Mouse (Mus musculus) heart, adult 11 months (tissue): ENCODE results near the gene Smyd3.

ENCODE experiments used
- DNase-seq: peaks from one replicate; pipeline ENCODE4 v3.0.0; 2022

Smyd3 gene

GRCm38 (mm10) chr1:179009911-179010310 is 507.9 kb downstream of the Smyd3 start:
- peak; percentile 78 for DNase-seq

- DNase-seq, result peak; percentile 40
These were observed 513.5 kb downstream of the Smyd3 start for GRCm38 (mm10) chr1:179004133-179004866.

- peak; percentile 91 for DNase-seq
These were observed 514.3 kb downstream of the Smyd3 start for GRCm38 (mm10) chr1:179003406-179004132.

- DNase-seq, result no peak
These were observed 517.8 kb downstream of the Smyd3 start for GRCm38 (mm10) chr1:178999876-179000528.

- no peak for DNase-seq
These were observed 520.0 kb downstream of the Smyd3 start for GRCm38 (mm10) chr1:178997870-178998269.

GRCm38 (mm10) chr1:178994263-178994662 is 523.6 kb downstream of the Smyd3 start:
- no peak for DNase-seq

- DNase-seq, result no peak
These were observed 525.3 kb downstream of the Smyd3 start for GRCm38 (mm10) chr1:178992503-178992902.

GRCm38 (mm10) chr1:178991470-178991869 is 526.4 kb downstream of the Smyd3 start:
- DNase-seq, result no peak

- no peak for DNase-seq
These were observed 526.8 kb downstream of the Smyd3 start for GRCm38 (mm10) chr1:178991045-178991444.

GRCm38 (mm10) chr1:178989485-178989884 is 528.4 kb downstream of the Smyd3 start:
- no peak for DNase-seq

GRCm38 (mm10) chr1:178988176-178988575 is 529.7 kb downstream of the Smyd3 start:
- peak; percentile 72 for DNase-seq

- DNase-seq, result peak; percentile 60
These were observed 536.2 kb downstream of the Smyd3 start for GRCm38 (mm10) chr1:178981641-178982040.

- no peak for DNase-seq
These were observed 537.7 kb downstream of the Smyd3 start for GRCm38 (mm10) chr1:178980185-178980584.

- peak; percentile 71 for DNase-seq
These were observed 539.1 kb downstream of the Smyd3 start for GRCm38 (mm10) chr1:178978617-178979245.

- DNase-seq, result peak; percentile 65
These were observed 545.8 kb downstream of the Smyd3 start for GRCm38 (mm10) chr1:178972055-178972454.

GRCm38 (mm10) chr1:178961661-178962060 is 556.2 kb downstream of the Smyd3 start:
- peak; percentile 65 for DNase-seq

GRCm38 (mm10) chr1:178960015-178960559 is 557.8 kb downstream of the Smyd3 start:
- peak; percentile 90 for DNase-seq

- no peak for DNase-seq
These were observed 559.2 kb downstream of the Smyd3 start for GRCm38 (mm10) chr1:178958641-178959040.

GRCm38 (mm10) chr1:178952910-178953309 is 564.9 kb downstream of the Smyd3 start:
- DNase-seq, result no peak

- no peak for DNase-seq
These were observed 575.4 kb downstream of the Smyd3 start for GRCm38 (mm10) chr1:178942251-178942963.

- DNase-seq, result no peak
These were observed 577.5 kb downstream of the Smyd3 start for GRCm38 (mm10) chr1:178940353-178940752.

- DNase-seq, result no peak
These were observed 580.9 kb downstream of the Smyd3 start for GRCm38 (mm10) chr1:178936976-178937375.
